ENCODE assay signal across 8 mouse cellular contexts in the genomic region with DNA sequence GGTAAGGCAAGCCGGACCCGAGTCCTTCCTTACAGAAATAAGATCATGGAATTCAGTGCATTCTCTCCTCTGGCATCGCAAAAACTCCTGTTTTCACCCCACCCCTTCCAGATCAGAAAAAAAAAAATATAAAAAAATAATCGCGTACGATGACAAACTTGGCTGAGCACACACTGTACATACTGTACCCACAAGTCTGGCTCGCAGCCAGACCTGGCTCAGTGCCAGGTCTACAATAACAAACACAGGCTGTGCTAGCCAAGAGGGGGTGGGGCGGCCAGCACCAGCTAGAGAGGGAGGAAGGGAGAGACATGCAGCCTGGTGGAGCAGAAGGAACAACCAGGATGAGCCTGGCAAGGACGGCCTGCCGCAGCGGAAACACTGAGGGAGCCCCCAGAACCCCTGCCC.
A peak's percentile ranks its signal among the peaks of the same experiment; 100 is the strongest.
DNase-seq lines count a peak whose midpoint lies in the region; TF ChIP-seq lines count a peak whose summit lies in the region.

No protein-coding gene starts in this region.

- no peak overlapping the region for H3K4me3 ChIP-seq in left cerebral cortex, adult 2 months

- intact Hi-C loops in gastrocnemius, postnatal 14 days (cut with DNase I; ENCODE audit: low total_unique reads), result no loop called here
- intact Hi-C loops in left cerebral cortex, adult 2 months (cut with DNase I), result no loop called here

- H3K27ac ChIP-seq in left cerebral cortex, adult 2 months, result peak overlapping the region; percentile 93

- DNase-seq in ZHBTc4 (ENCODE audit: low read depth, low spot score), result peak; percentile 17
- DNase-seq in cerebellum, postnatal 4 days (ENCODE audit: low spot score in 2 of 2), result peak; percentile 86 to 96
- DNase-seq in gastrocnemius, postnatal 14 days, result peak; percentile 95
- DNase-seq in induced T-regulatory cell, adult 2 months (ENCODE audit: low read depth), result peak; percentile 66
- DNase-seq in left cerebral cortex, adult 2 months (ENCODE audit: extremely low spot score in 1 of 2, low spot score in 2 of 2), result peak; percentile 80 to 83
- peak; percentile 97 to 98 for DNase-seq in lung, postnatal 4 days
- DNase-seq in right cerebral cortex, adult 18-20 months, result peak; percentile 87
- peak; percentile 91 for DNase-seq in urinary bladder, adult 2 months (ENCODE audit: low spot score)

- no peak for TF ChIP-seq CTCF in left cerebral cortex, adult 2 months (IDR thresholded peaks at IDR 0.05)

Comparison
In these comparisons a context has a peak if more than half of its experiments do, and no peak if none do; other contexts are left out.
1. DNase-seq: peak in every context shown above with its lines; median percentile 98 in lung, postnatal 4 days; 95 in gastrocnemius, postnatal 14 days; 91 in cerebellum, postnatal 4 days; 91 in urinary bladder, adult 2 months; 87 in right cerebral cortex, adult 18-20 months; 82 in left cerebral cortex, adult 2 months; 66 in induced T-regulatory cell, adult 2 months; 17 in ZHBTc4.